Mouse (Mus musculus): Measurements from ENCODE around the gene Gp5.
A peak's percentile ranks its signal among the peaks of the same experiment; 100 is the strongest.
"Not testable (repeated sequence)": the region's sequence is repeated elsewhere in the genome, so short reads cannot be mapped to it uniquely, and the experiment has no call there.

Gp5 gene

DNA sequence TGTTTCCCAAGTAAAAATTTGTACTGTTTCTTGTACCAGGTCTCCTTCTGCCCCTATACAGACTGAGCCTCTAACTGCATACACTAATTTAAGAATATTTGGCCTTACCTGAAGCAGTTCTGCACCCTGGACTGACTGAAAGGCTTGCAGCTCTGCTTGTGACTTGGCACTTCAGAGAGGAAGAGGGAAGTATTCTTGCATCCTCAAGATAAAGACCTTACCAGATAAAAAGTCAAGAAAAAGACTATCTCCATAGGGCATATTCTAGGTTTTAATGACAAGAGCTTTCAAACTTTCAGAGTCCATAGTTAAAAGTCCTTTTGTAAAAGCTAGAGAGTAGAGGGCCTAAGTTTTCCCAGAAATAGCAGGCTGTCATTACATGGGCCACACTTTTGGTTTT lies at the start of gene Gp5:
TSS of gene Gp5 (minus strand) at position 133 of the 400 bp plus-strand sequence.
- no peak for DNase-seq (ENCODE audit: low read depth, low spot score)

DNA sequence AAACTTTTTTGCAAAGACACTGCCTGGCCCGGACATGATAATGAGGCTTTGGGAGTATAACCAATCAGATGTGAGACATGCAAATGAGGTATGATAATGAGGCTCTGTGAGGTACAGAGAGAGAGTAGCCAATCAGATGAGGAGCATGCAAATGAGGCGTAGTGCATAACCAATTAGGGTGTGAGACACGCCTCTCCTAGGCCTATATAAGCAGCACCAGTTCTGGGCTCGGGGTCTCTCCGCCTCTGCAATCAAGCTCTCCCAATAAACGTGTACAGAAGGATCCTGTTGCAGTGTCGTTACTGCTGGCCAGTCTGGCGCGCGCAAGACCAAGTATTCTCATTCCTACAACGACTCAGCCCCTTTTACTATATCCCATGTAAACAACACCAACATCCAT lies 42.9 kb upstream of the Gp5 start:
- DNase-seq (ENCODE audit: low read depth, low spot score), result not testable (repeated sequence)

- DNase-seq (ENCODE audit: low read depth, low spot score), result peak; percentile 54
These were observed 3.7 kb upstream of the Gp5 start for GRCm38 (mm10) chr16:30314236-30314635.

- DNase-seq (ENCODE audit: low read depth, low spot score), result no peak
These were observed 436 bp downstream of the Gp5 start for GRCm38 (mm10) chr16:30310171-30310515.

DNA sequence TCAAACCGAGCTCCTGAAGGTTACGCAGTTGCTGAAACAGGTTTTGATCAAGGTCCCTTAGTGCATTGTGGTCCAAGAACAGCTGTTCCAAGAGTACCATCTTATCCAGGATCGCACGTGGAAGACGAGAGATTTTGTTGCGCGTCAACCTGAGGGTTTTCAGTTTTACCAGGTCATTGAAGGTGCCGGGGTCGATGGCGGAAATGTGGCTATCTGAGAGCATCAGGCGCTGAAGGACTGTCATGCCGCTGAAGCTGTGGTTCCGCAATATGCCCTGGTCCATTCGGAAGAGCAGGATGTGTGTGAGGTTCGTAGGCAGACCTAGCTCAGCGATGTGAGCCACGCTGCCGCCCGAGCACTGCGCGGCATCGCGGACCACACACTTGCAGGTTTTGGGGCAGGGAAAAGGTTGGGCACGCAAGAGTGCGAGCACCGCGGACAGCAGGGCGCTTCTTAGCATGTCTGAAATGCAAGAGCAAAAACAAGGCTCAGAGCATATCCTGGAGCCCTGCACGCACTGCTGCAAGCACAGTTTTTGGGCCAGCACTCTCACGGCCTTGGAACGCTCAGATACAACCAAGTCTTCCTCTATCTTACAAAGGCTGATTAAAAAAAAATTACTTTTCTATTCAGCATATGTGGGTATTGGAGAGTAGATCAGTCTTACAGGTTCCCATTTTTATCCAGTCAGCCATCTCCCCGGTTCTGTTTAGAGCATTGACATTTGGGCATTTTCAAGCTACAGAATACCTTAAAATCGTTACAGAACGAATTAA lies 996 bp downstream of the Gp5 start:
- peak; percentile 48 for DNase-seq (ENCODE audit: low read depth, low spot score)

GRCm38 (mm10) chr16:30308616-30309394 lies 1.8 kb downstream of the Gp5 start:
- DNase-seq (ENCODE audit: low read depth, low spot score), result peak; percentile 58

GRCm38 (mm10) chr16:30307961-30308615 lies 2.5 kb downstream of the Gp5 start:
- DNase-seq (ENCODE audit: low read depth, low spot score), result peak; percentile 18

GRCm38 (mm10) chr16:30307306-30307705 lies 3.3 kb downstream of the Gp5 start:
- no peak for DNase-seq (ENCODE audit: low read depth, low spot score)

DNA sequence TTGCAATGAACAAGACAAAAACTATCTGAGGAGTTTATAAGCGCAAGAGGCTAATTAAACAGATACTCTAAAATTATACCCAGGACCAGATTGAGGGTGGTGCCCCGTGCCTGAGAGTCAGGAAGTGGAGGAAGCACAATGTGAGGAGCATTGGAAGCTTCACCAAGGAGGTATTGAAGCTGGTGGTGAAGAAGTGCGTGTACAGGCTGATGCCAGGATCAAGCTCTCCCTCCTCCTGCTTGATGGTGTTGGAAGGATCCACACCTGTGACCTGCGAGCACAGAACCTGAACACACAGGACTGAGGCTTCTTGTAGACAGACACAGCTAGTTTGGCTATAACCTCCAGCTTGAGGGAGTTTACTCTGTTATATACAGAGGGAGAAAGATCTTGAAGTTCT lies 4.5 kb downstream of the Gp5 start:
- DNase-seq (ENCODE audit: low read depth, low spot score), result no peak

DNA sequence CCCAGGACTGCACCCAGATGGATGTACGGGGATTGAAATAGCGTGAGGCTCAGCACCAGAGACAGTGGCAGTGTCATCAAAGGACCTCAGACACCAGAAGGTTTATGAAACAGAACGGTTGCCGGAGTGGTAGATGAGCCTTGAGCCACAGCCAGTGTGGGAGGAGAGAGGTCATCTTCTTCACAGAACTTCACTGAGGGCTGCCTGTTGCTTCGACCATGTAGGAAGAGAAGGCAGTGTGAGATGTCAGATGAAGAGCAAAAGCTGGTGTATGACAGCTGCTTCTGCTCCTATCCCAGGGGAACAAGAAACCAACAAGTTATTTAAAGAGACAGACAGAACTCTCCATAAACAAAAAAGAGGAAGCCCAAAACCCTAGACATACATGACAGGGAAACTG lies 6.3 kb downstream of the Gp5 start:
- no peak for DNase-seq (ENCODE audit: low read depth, low spot score)

- no peak for DNase-seq (ENCODE audit: low read depth, low spot score)
These were observed 7.2 kb downstream of the Gp5 start for GRCm38 (mm10) chr16:30303411-30303810.

- no peak for DNase-seq (ENCODE audit: low read depth, low spot score)
These were observed 7.9 kb downstream of the Gp5 start for GRCm38 (mm10) chr16:30302686-30303085.

DNA sequence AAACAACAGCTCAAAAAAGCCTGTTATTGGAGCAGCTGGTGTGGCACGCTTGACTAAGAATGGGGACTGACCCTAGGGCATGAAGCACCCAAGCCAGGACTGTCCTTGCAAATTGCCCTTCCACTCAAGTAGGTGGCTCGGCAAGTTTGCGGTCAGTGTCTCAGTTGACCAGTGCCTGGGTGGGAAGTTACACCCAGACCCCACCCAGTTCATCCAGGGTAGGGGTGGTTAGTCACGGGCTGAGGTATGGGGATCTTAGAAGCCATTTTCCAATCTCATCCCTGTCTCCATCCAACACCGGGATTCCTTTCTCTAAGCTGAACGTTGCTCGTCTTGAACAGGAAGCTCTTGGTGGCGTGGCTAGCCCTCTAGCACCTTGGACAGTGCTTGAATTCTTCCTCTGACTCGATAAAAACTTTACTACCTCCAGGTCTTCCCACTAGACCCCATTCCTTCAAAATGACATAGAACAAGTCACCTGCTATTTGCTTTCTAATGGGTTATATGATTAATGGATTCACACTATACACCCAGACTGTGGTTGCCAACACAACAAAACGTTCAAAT lies 10.8 kb downstream of the Gp5 start:
- DNase-seq (ENCODE audit: low read depth, low spot score), result peak; percentile 12

DNA sequence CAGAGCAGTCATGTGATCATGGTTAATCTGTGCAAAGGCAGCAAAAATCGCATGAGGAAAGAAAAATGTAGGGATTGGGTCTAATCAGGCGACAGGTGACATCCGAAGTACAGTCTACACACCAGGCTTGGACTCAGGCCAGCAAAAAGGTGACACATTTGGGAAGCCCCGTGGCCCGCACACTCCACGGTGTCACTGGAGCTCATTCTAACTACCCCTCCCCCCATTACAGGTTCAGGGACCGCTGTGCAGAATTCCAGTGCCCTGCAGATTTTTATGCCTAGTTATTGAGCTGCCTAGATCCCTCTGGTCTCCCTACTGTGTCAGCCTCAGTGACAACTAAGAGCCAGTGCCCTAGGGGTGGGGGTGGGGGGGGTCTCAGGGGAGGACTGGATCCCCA lies 13.1 kb downstream of the Gp5 start:
- no peak for DNase-seq (ENCODE audit: low read depth, low spot score)

DNA sequence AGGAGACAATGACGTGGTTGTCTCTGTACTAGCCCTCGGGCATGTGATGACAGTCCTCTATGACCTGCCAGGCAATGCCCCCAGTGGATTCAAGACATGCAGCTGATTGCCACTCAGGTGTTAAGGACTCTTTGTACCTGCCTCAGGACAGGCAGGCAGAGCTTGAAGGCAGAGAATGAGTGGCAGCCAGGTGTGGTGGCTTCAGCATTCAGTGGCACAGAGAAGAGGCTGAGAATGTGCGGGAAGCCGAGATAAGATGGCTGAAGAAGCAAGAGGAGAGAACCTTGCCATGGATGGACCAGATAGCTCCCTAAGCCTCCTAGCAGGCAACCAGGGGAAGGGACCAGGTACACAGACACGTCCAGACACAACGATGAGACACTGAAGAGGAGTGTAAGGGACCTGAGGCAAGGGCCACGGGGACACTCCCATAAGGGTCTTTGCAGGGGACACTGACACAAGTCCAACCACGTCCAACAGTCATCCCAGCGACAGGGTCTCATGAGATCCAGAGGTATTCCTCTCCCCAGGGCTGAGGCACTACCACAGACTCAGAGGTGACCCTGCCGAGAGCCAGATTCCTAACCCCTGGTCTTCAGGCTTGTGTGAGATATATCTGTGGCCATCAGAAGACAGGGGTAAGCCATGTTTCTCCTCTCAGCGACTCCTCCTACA lies 13.8 kb downstream of the Gp5 start:
- DNase-seq (ENCODE audit: low read depth, low spot score), result no peak

GRCm38 (mm10) chr16:30295106-30295505 lies 15.5 kb downstream of the Gp5 start:
- DNase-seq (ENCODE audit: low read depth, low spot score), result no peak

DNA sequence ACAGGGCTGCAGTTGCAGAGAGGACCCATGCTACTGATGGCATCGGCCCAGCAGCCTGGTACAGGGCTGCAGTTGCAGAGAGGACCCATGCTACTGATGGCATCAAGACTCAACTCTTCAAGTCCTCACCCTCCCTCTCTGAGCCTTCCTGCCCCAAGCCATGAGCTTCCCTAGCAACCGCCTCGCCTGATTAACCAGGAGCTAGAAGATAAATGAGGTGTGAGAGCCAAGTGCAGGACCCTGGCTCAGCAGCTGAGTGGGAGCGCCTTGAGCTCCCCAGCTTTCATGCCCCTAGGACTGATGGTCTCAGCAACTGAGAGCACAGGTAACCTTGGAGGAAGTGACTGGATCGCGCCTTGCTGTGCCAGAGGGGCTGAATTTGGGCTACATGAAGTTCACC lies 20.1 kb downstream of the Gp5 start:
- peak; percentile 18 for DNase-seq (ENCODE audit: low read depth, low spot score)

DNA sequence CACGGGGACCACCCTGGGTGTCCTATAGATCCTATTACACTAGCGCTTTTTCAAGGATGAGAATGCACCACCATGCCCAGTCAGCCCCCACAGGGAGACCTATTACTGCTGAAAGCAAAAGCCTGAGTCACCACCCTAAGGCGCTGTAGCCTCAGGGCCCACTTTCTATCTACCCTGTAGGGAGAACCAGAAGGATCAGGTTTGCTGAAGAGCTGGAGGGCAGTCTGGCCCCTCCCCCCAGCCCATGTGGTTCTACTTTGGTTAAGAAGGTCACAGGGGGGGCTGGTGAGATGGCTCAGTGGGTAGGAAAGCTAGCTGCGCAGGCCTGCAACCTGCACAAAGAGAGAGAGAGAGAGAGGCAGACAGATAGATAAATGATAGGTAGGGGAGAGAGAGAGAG lies 24.9 kb downstream of the Gp5 start:
- peak; percentile 39 for DNase-seq (ENCODE audit: low read depth, low spot score)

GRCm38 (mm10) chr16:30283743-30284337 lies 26.7 kb downstream of the Gp5 start:
- DNase-seq (ENCODE audit: low read depth, low spot score), result peak; percentile 73

GRCm38 (mm10) chr16:30282844-30283495 lies 27.6 kb downstream of the Gp5 start, which contains the start of gene Lrrc15:
TSS of gene Lrrc15 (minus strand) at chr16:30283256.
- peak; percentile 56 for DNase-seq (ENCODE audit: low read depth, low spot score)
